Comparison of ENCODE assay signal across 9 mouse cellular contexts in genomic region chr2:145880887-145881747, GRCm38 (mm10). TPM values are rescaled to one million over a fixed set of nuclear protein-coding genes. Genes with fewer than 3 reads are reported as not detected.
A peak's percentile ranks its signal among the peaks of the same experiment; 100 is the strongest.
DNase-seq lines count a peak whose midpoint lies in the region; ATAC-seq lines count a peak whose summit lies in the region.
"Had no signal": no experiment of that assay in that cellular context is flagged by ENCODE, and none has a peak within 500 bp of the region (broad histone marks: within the 10 kb centered on the region; RNA-seq: fewer than 3 reads in every experiment).

No protein-coding gene starts in this region.

- 67% methylated on average over 11 of the region's 11 CpGs for WGBS in heart, embryonic 13.5 days
- WGBS in heart, embryonic 11.5 days (ENCODE audit: insufficient replicate concordance), result 62% methylated on average over 11 of the region's 11 CpGs

- H3K36me3 ChIP-seq in heart, embryonic 13.5 days, result peaks cover 78% of the 10 kb centered on the region
- H3K36me3 ChIP-seq in heart, embryonic 11.5 days (ENCODE audit: control insufficient read depth, insufficient read depth, low read length), result peaks cover 24% of the 10 kb centered on the region
- H3K36me3 ChIP-seq: G1E had no signal

- H3K9ac ChIP-seq in heart, embryonic 13.5 days, result no peak overlapping the region
- H3K9ac ChIP-seq in heart, embryonic 11.5 days (ENCODE audit: low read depth, low read length), result no peak overlapping the region

- no peaks in the 10 kb centered on the region for H3K9me3 ChIP-seq in heart, embryonic 13.5 days
- no peaks in the 10 kb centered on the region for H3K9me3 ChIP-seq in heart, embryonic 11.5 days (replicated peaks; ENCODE audit: control insufficient read depth, low read length)

- peak overlapping the region; percentile 61 for H3K27ac ChIP-seq in heart, embryonic 13.5 days (replicated peaks)
- no peak overlapping the region for H3K27ac ChIP-seq in heart, embryonic 11.5 days (ENCODE audit: low read depth, low read length)

- peak; percentile 89 for DNase-seq in 3T3-L1 (ENCODE audit: low read depth, low spot score)
- DNase-seq in cerebellum, adult 9-10 months, result peak; percentile 56
- DNase-seq in induced T-regulatory cell, adult 2 months (ENCODE audit: low read depth), result peak; percentile 12
- no peak for DNase-seq in adrenal gland, adult 18-20 months (ENCODE audit: low spot score in 2 of 2)
- no peak for DNase-seq in layer of hippocampus, adult 8-10 months (ENCODE audit: low spot score in 2 of 2)

- no peak overlapping the region for H3K4me2 ChIP-seq in heart, embryonic 13.5 days
- no peak overlapping the region for H3K4me2 ChIP-seq in heart, embryonic 11.5 days

- no peaks in the 10 kb centered on the region for H3K27me3 ChIP-seq in heart, embryonic 13.5 days (replicated peaks)
- H3K27me3 ChIP-seq in heart, embryonic 11.5 days (ENCODE audit: control insufficient read depth, insufficient read depth, low read length), result no peaks in the 10 kb centered on the region

- H3K4me3 ChIP-seq in heart, embryonic 13.5 days, result no peak overlapping the region
- no peak overlapping the region for H3K4me3 ChIP-seq in heart, embryonic 11.5 days (ENCODE audit: low read depth, low read length)

- peaks cover 35% of the 10 kb centered on the region for H3K4me1 ChIP-seq in heart, embryonic 13.5 days
- peaks cover 15% of the 10 kb centered on the region for H3K4me1 ChIP-seq in heart, embryonic 11.5 days (ENCODE audit: control insufficient read depth, insufficient read depth, low read length)

- ATAC-seq in heart, embryonic 13.5 days (ENCODE audit: extremely low read depth, insufficient number of reproducible peaks, low FRiP score, low TSS enrichment), result no peak
- ATAC-seq in heart, embryonic 11.5 days (replicated peaks; ENCODE audit: insufficient number of reproducible peaks, low FRiP score, low TSS enrichment), result no peak
- ATAC-seq in megakaryocyte-erythroid progenitor cell, adult 5-6 weeks (replicated peaks; ENCODE audit: low FRiP score, low TSS enrichment, poor library complexity, severe bottlenecking), result no peak

RNA-seq across cellular contexts. Expression of gene Naa20, which starts 20.8 kb away (rescaled TPM):
- polyA plus RNA-seq in heart, embryonic 13.5 days (2015; fragmentation: Nextera tagmentation; extraction: Ambion mirVana), result 145 and 181 TPM in 2 replicates
- 185 and 189 TPM in 2 replicates for polyA plus RNA-seq in heart, embryonic 11.5 days (2014; fragmentation: Nextera tagmentation; extraction: Ambion mirVana)
- total RNA-seq in adrenal gland, adult 18-20 months (2021), result 10 to 100 TPM; 50.6 to 59.5 TPM
- total RNA-seq in megakaryocyte-erythroid progenitor cell, adult 5-6 weeks (2014; fragmentation: Nextera tagmentation), result 60.2 and 63.9 TPM in 2 replicates
- total RNA-seq in megakaryocyte-erythroid progenitor cell, adult 5-6 weeks (2017), result 55.0 and 65.7 TPM in 2 replicates
- total RNA-seq in layer of hippocampus, adult 8-10 months (2022), result 10 to 100 TPM; 67.6 to 70.7 (median 69.0) TPM

RNA-seq across cellular contexts. Expression of gene Cfap61, which starts 53.5 kb away (rescaled TPM):
- 0.71 and 1.6 TPM in 2 replicates for polyA plus RNA-seq in heart, embryonic 13.5 days (2015; fragmentation: Nextera tagmentation; extraction: Ambion mirVana)
- 0.10 and 1.1 TPM in 2 replicates for polyA plus RNA-seq in heart, embryonic 11.5 days (2014; fragmentation: Nextera tagmentation; extraction: Ambion mirVana)
- 10 to 100 TPM; 27.2 to 30.4 TPM for total RNA-seq in adrenal gland, adult 18-20 months (2021)
- total RNA-seq in megakaryocyte-erythroid progenitor cell, adult 5-6 weeks (2014; fragmentation: Nextera tagmentation), result not detected in 2 replicates
- total RNA-seq in megakaryocyte-erythroid progenitor cell, adult 5-6 weeks (2017), result not detected in 2 replicates
- total RNA-seq in layer of hippocampus, adult 8-10 months (2022), result 1 to 10 TPM; 2.3 to 4.4 (median 3.5) TPM
- polyA plus RNA-seq: G1E had no signal

RNA-seq across cellular contexts. Expression of gene Crnkl1, which starts 53.7 kb away (rescaled TPM):
- 15.3 and 16.3 TPM in 2 replicates for polyA plus RNA-seq in heart, embryonic 13.5 days (2015; fragmentation: Nextera tagmentation; extraction: Ambion mirVana)
- polyA plus RNA-seq in heart, embryonic 11.5 days (2014; fragmentation: Nextera tagmentation; extraction: Ambion mirVana), result 20.4 and 23.5 TPM in 2 replicates
- 10 to 100 TPM; 22.4 to 22.6 TPM for total RNA-seq in adrenal gland, adult 18-20 months (2021)
- total RNA-seq in megakaryocyte-erythroid progenitor cell, adult 5-6 weeks (2014; fragmentation: Nextera tagmentation), result 27.6 and 33.1 TPM in 2 replicates
- total RNA-seq in megakaryocyte-erythroid progenitor cell, adult 5-6 weeks (2017), result 86.4 and 91.4 TPM in 2 replicates
- 10 to 100 TPM; 18.8 to 19.9 (median 19.3) TPM for total RNA-seq in layer of hippocampus, adult 8-10 months (2022)

Comparison
In these comparisons a context has a peak if more than half of its experiments do, and no peak if none do; other contexts are left out.
1. DNase-seq: peak in 3T3-L1 (single experiment), cerebellum, adult 9-10 months (single experiment) and induced T-regulatory cell, adult 2 months (single experiment); none in adrenal gland, adult 18-20 months (0 of 2) and layer of hippocampus, adult 8-10 months (0 of 2).
2. RNA of gene Cfap61, which starts 53.5 kb away (total RNA-seq): 27.2 to 30.4 TPM in adrenal gland, adult 18-20 months; 2.3 to 4.4 TPM in layer of hippocampus, adult 8-10 months and not detected in megakaryocyte-erythroid progenitor cell, adult 5-6 weeks; every median in the first group is over 4 times any median in the second.